Mouse (Mus musculus) left cerebral cortex, adult 11 months (tissue): ENCODE measurements around the gene Ndrg4.

Experiments used
- DNase-seq: peaks from one replicate; pipeline ENCODE4 v3.0.0; 2022; ENCODE audit warnings: low spot score

Ndrg4 gene

GRCm38 (mm10) chr8:95716546-95717335, 40.0 kb downstream of the Ndrg4 start:
- no peak for DNase-seq

DNA sequence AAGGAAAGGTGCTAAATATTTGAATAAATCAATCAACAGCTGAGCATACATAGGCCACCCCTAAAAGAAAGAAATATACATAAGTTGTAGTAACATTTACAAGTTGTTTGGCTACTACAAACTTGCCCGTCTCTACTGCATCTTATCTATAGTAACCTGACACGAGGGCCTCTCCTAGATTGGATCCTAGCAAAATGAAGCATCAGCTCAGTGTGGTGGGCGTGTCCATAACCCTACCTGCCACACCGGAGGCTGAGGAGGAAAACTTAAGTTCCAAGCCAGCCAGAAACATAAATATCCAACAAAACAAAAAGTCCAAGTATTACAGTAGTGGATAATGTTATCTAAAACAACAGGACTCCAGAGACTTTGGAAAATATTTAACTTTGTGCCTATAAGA, 50.8 kb downstream of the Ndrg4 start:
- no peak for DNase-seq

- DNase-seq, result no peak
Observed at GRCm38 (mm10) chr8:95738596-95738995, 61.8 kb downstream of the Ndrg4 start.

DNA sequence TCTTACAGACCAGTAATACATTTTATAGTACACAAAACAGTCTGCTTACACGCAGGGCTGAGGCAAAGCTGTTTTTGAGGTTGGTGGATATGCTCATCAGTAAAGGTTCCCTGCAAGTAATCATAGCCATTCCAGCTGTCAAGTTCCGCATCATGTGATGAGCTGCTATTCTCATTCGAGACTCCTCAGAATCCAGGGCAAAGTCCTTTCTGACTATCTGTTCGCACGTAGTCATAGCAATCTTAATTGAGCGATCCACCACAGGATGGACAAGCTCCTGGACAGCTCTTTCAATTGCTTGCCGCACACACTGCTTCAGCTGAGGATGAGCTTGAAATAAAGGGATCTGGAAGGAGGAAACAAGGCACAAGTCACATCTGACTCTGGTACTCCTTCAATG, 65.0 kb downstream of the Ndrg4 start:
- no peak for DNase-seq

- no peak for DNase-seq
Observed at GRCm38 (mm10) chr8:95748028-95748427, 71.2 kb downstream of the Ndrg4 start.

DNA sequence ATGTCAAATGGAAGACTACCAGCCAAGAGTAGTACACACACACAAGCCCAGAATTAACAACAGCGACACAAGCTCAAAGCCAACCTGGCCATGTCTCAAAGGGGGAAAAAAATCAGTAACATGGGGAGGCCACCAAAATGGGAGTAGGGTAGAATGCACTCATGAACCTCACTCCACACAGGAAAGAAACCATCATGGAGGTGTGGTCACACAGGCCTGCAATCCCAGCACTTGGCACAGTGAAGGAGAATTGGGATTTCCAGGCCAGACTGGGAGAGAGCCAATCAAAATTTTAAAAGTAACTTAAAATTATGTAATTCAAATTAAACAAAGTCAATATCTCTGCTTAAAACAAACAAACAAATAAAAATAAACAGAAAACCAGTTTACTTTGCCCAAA, 75.1 kb downstream of the Ndrg4 start:
- no peak for DNase-seq

- DNase-seq, result no peak
Observed at GRCm38 (mm10) chr8:95760323-95760722, 83.5 kb downstream of the Ndrg4 start.

GRCm38 (mm10) chr8:95764133-95764532, 87.4 kb downstream of the Ndrg4 start:
- DNase-seq, result no peak
